Mouse (Mus musculus) embryonic facial prominence, embryonic 10.5 days (tissue): Measurements from ENCODE around the gene Oas2. TPM values are rescaled to one million over a fixed set of nuclear protein-coding genes. Genes with fewer than 3 reads are reported as not detected.
A peak's percentile ranks its signal among the peaks of the same experiment; 100 is the strongest.

Source experiments
- DNase-seq: peaks from one replicate; pipeline ENCODE4 v3.0.0-alpha.2; 2017; ENCODE audit warnings: low spot score
- H3K27ac ChIP-seq: fragments of 300-500 bp; sonication (generic); replicated peaks from 2 replicates; pipeline ENCODE4 v1.5.1; 2016; ENCODE audit warnings: mild to moderate bottlenecking
- H3K27me3 ChIP-seq: fragments of 300-500 bp; sonication (generic); replicated peaks from 2 replicates; pipeline ENCODE4 v1.6.1; 2016; ENCODE audit warnings: low read depth, mild to moderate bottlenecking; ENCODE audit not compliant: poor library complexity, severe bottlenecking
- H3K36me3 ChIP-seq: fragments of 300-500 bp; sonication (generic); replicated peaks from 2 replicates; pipeline ENCODE4 v1.6.1; 2016; ENCODE audit warnings: mild to moderate bottlenecking, moderate library complexity
- H3K4me1 ChIP-seq: fragments of 300-500 bp; sonication (generic); 2 replicates; pipeline ENCODE4 v1.6.1; 2016
- H3K4me3 ChIP-seq: fragments of 300-500 bp; sonication (generic); 2 replicates; pipeline ENCODE4 v1.5.1; 2016; ENCODE audit warnings: mild to moderate bottlenecking, moderate library complexity
- H3K9me3 ChIP-seq: fragments of 300-500 bp; sonication (generic); 2 replicates; pipeline ENCODE4 v1.6.1; 2016; ENCODE audit warnings: mild to moderate bottlenecking
- WGBS: fragments of 180-500 bp; shearing (Covaris S2); methylation state at CpG from one replicate; pipeline ENCODE4 v1.1.7; 2016; 5-methylcytosine and 5-hydroxymethylcytosine counted together
- polyA plus RNA-seq: library from polyadenylated mRNA; unstranded; fragments of >200 nt; fragmentation: Nextera tagmentation; extraction: Ambion mirVana; gene quantifications from 2 replicates; pipeline ENCODE4 v1.2.1, GENCODE M21; 2016

Gene Oas2
- polyA plus RNA-seq, 1 experiment from 2014 or later = 0.06 TPM

DNA sequence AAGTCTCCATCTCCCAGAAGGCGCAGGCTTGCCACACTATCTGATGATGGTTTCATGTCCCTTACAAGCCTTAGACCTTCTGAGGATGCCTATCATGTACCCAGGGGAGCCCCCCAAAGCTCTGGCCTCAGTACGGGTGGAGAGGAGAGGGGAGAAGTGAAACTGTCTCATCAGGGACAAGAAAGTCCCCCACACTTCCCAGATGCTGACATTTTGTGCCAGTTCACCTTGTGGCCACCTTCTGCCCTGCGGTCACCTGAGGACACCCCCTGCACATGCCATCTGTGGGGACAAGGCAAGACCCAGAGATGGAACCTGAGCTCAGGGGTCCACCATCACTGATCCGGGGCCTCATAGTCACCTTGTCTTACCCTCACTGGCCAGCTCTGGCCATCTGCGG lies 61.8 kb downstream of the Oas2 start:
- 93% methylated on average over 5 of the region's 5 CpGs for WGBS
- no peak overlapping the region for H3K27ac ChIP-seq
- no peaks in the 10 kb centered on the region for H3K36me3 ChIP-seq
- no peaks in the 10 kb centered on the region for H3K9me3 ChIP-seq
- no peak for DNase-seq
- H3K4me1 ChIP-seq = peaks cover 24% of the 10 kb centered on the region
- no peak overlapping the region for H3K4me3 ChIP-seq
- H3K27me3 ChIP-seq = peaks cover 75% of the 10 kb centered on the region

GRCm38 (mm10) chr5:120687484-120687851 lies 62.2 kb downstream of the Oas2 start:
- H3K4me1 ChIP-seq = peaks cover 29% of the 10 kb centered on the region
- no peak for DNase-seq
- H3K27me3 ChIP-seq = peaks cover 75% of the 10 kb centered on the region
- H3K27ac ChIP-seq = no peak overlapping the region
- H3K4me3 ChIP-seq = no peak overlapping the region
- no peaks in the 10 kb centered on the region for H3K36me3 ChIP-seq
- no peaks in the 10 kb centered on the region for H3K9me3 ChIP-seq
- WGBS = 85% methylated on average over 3 of the region's 3 CpGs

- H3K27me3 ChIP-seq = peaks cover 75% of the 10 kb centered on the region
- H3K4me3 ChIP-seq = no peak overlapping the region
- DNase-seq = no peak
- H3K36me3 ChIP-seq = no peaks in the 10 kb centered on the region
- H3K9me3 ChIP-seq = no peaks in the 10 kb centered on the region
- H3K27ac ChIP-seq = no peak overlapping the region
- peaks cover 34% of the 10 kb centered on the region for H3K4me1 ChIP-seq
- 80% methylated on average over 6 of the region's 6 CpGs for WGBS
Measured at GRCm38 (mm10) chr5:120686749-120687483, 62.7 kb downstream of the Oas2 start.

DNA sequence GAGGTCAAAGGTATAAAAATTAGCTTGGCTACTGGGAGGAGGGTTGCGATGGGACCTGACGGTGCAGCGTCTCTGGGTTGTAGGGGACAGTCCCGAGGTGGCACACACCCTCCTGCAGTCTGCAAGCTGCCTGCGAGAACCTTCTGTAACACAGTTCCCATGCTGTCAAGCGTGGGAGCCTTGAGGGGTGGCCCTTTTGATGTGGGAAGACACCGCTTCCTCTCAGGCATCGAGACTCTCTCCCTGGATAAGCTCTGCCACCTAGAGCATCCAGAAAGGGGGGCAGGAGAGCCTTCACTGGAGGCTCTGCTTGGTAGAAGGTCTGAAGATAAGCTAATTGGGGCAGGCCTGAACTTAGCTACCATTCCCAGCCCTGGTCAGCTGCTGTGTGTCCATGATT lies 64.0 kb downstream of the Oas2 start:
- Histone ChIP-seq H3K4me3 (no peak overlapping the region), H3K27me3 (peaks cover 75% of the 10 kb centered on the region), H3K36me3 (no peaks in the 10 kb centered on the region), H3K27ac (no peak overlapping the region), H3K9me3 (no peaks in the 10 kb centered on the region), H3K4me1 (peaks cover 38% of the 10 kb centered on the region)
- DNase-seq = no peak
- WGBS = 82% methylated on average over 8 of the region's 8 CpGs

- WGBS = 9% methylated on average over 24 of the region's 24 CpGs
- no peak for DNase-seq
- H3K4me1 ChIP-seq = peaks cover 42% of the 10 kb centered on the region
- H3K36me3 ChIP-seq = no peaks in the 10 kb centered on the region
- peak overlapping the region; percentile 33 for H3K4me3 ChIP-seq
- H3K9me3 ChIP-seq = no peaks in the 10 kb centered on the region
- H3K27me3 ChIP-seq = peaks cover 74% of the 10 kb centered on the region
- no peak overlapping the region for H3K27ac ChIP-seq
Measured at GRCm38 (mm10) chr5:120682982-120683771, 66.5 kb downstream of the Oas2 start.

DNA sequence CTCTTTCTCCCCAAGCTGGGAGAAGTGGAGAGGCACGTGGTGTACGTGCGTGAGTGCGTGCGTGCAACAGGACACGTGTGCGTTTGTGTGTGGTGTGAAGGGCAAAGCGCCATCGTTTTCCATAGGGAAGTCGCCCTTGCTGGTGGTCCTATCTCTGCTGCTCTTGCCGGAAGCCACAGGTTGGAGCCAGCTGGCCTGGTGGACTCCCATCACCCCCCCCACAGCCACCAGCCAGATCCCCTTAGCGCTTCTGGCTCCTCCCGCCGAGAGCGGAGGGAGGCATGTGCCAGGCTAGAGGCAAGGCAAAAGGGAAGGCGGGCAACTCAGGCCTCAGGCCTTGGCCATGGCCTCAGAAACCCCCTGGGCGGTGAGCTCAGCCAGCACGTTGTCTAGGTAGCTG lies 68.7 kb downstream of the Oas2 start:
- no peaks in the 10 kb centered on the region for H3K9me3 ChIP-seq
- no peak for DNase-seq
- H3K4me3 ChIP-seq = peak overlapping the region; percentile 62
- 87% methylated on average over 18 of the region's 18 CpGs for WGBS
- H3K27me3 ChIP-seq = peaks cover 60% of the 10 kb centered on the region
- H3K27ac ChIP-seq = peak overlapping the region; percentile 87
- no peaks in the 10 kb centered on the region for H3K36me3 ChIP-seq
- peaks cover 40% of the 10 kb centered on the region for H3K4me1 ChIP-seq

Other genes with a start within 250 kb of the Oas2 start
- 35.5 and 37.8 TPM in 2 replicates for gene Plbd2, start 246.2 kb downstream of the Oas2 start, polyA plus RNA-seq
- 4.1 and 5.2 TPM in 2 replicates for gene Slc8b1, start 238.7 kb downstream of the Oas2 start, polyA plus RNA-seq
- 11.9 and 12.3 TPM in 2 replicates for gene Tpcn1, start 161.2 kb downstream of the Oas2 start, polyA plus RNA-seq
- gene Iqcd, start 160.8 kb downstream of the Oas2 start, polyA plus RNA-seq = 0.65 and 0.81 TPM in 2 replicates
- 19.4 and 20.1 TPM in 2 replicates for gene Rita1, start 137.3 kb downstream of the Oas2 start, polyA plus RNA-seq
- 62.3 and 64.3 TPM in 2 replicates for gene Ddx54, start 137.1 kb downstream of the Oas2 start, polyA plus RNA-seq
- 0.27 TPM in 1 of 2 replicates, not detected in the other for gene Cfap73, start 115.6 kb downstream of the Oas2 start, polyA plus RNA-seq
- gene Rasal1, start 101.0 kb downstream of the Oas2 start, polyA plus RNA-seq = 0.07 and 0.14 TPM in 2 replicates
- gene Dtx1, start 37.9 kb downstream of the Oas2 start, polyA plus RNA-seq = 1.8 and 2.2 TPM in 2 replicates
- 0.06 TPM in 1 of 2 replicates, not detected in the other for gene Oas3, start 27.8 kb upstream of the Oas2 start, polyA plus RNA-seq
- not detected in 2 replicates for gene Oas1e, start 45.7 kb upstream of the Oas2 start, polyA plus RNA-seq
- 0.14 and 0.49 TPM in 2 replicates for gene Oas1c, start 62.7 kb upstream of the Oas2 start, polyA plus RNA-seq
- not detected in 2 replicates for gene Oas1f, start 97.5 kb upstream of the Oas2 start, polyA plus RNA-seq
- gene Oas1h, start 111.6 kb upstream of the Oas2 start, polyA plus RNA-seq = not detected in 2 replicates
- not detected in 2 replicates for gene Oas1g, start 137.8 kb upstream of the Oas2 start, polyA plus RNA-seq
- gene Oas1a, start 157.7 kb upstream of the Oas2 start, polyA plus RNA-seq = 0.30 and 0.59 TPM in 2 replicates
- gene Oas1d, start 164.7 kb upstream of the Oas2 start, polyA plus RNA-seq = not detected in 2 replicates